Mouse (Mus musculus) forebrain, embryonic 15.5 days (tissue): ENCODE data around the gene Hnrnpul2. TPM values are rescaled to one million over a fixed set of nuclear protein-coding genes. Genes with fewer than 3 reads are reported as not detected.
A peak's percentile ranks its signal among the peaks of the same experiment; 100 is the strongest.
"Not testable (repeated sequence)": the region's sequence is repeated elsewhere in the genome, so short reads cannot be mapped to it uniquely, and the experiment has no call there.

ENCODE experiments used
- ATAC-seq: fragments of 200-750 bp; cut with Nextera tagmentation; replicated peaks from 2 replicates; pipeline ENCODE4 v1.8.0; 2017; ENCODE audit warnings: mild to moderate bottlenecking, moderate TSS enrichment, moderate library complexity
- H3K27ac ChIP-seq: fragments of 300-500 bp; sonication (generic); replicated peaks from 2 replicates; pipeline ENCODE4 v1.5.1; 2015; ENCODE audit warnings: mild to moderate bottlenecking, inconsistent platforms
- H3K27me3 ChIP-seq: fragments of 300-500 bp; sonication (generic); 2 replicates; pipeline ENCODE4 v1.6.1; 2015; ENCODE audit warnings: inconsistent platforms
- H3K36me3 ChIP-seq: fragments of 300-500 bp; sonication (generic); 2 replicates; pipeline ENCODE4 v1.6.1; 2015; ENCODE audit warnings: mild to moderate bottlenecking, inconsistent platforms
- H3K4me1 ChIP-seq: fragments of 300-500 bp; sonication (generic); 2 replicates; pipeline ENCODE4 v1.6.1; 2015; ENCODE audit warnings: inconsistent platforms
- H3K4me2 ChIP-seq: fragments of 300-500 bp; sonication (generic); replicated peaks from 2 replicates; pipeline ENCODE4 v1.6.1; 2015; ENCODE audit warnings: mild to moderate bottlenecking, inconsistent platforms
- H3K4me3 ChIP-seq: fragments of 300-500 bp; sonication (generic); 2 replicates; pipeline ENCODE4 v1.5.1; 2015; ENCODE audit warnings: mild to moderate bottlenecking, inconsistent platforms
- H3K9ac ChIP-seq: fragments of 300-500 bp; sonication (generic); replicated peaks from 2 replicates; pipeline ENCODE4 v1.6.1; 2015; ENCODE audit warnings: mild to moderate bottlenecking, inconsistent platforms
- H3K9me3 ChIP-seq: fragments of 300-500 bp; sonication (generic); 2 replicates; pipeline ENCODE4 v1.6.1; 2016; ENCODE audit warnings: inconsistent platforms
- WGBS: fragments of 180-500 bp; shearing (Covaris S2); methylation state at CpG from one replicate; pipeline ENCODE4 v1.1.7; 2015; ENCODE audit warnings: mixed read lengths; 5-methylcytosine and 5-hydroxymethylcytosine counted together
- polyA plus RNA-seq: library from polyadenylated mRNA; unstranded; fragments of >200 nt; fragmentation: Nextera tagmentation; extraction: Ambion mirVana; gene quantifications from 2 replicates; pipeline ENCODE4 v1.2.1, GENCODE M21; 2015

The Hnrnpul2 gene
- polyA plus RNA-seq, 1 experiment from 2014 or later: 6.1 TPM

GRCm38 (mm10) chr19:8870381-8870780, 50.6 kb downstream of the Hnrnpul2 start:
- H3K4me2 ChIP-seq, H3K9ac ChIP-seq, ATAC-seq, H3K27me3 ChIP-seq, H3K9me3 ChIP-seq, H3K4me3 ChIP-seq, H3K27ac ChIP-seq: not testable (repeated sequence)
- WGBS: 71% methylated on average over 3 of the region's 3 CpGs
- H3K4me1 ChIP-seq: peaks cover 18% of the 10 kb centered on the region
- H3K36me3 ChIP-seq: peaks cover 22% of the 10 kb centered on the region

GRCm38 (mm10) chr19:8870838-8871237, 51.0 kb downstream of the Hnrnpul2 start:
- Histone ChIP-seq H3K4me1 (peaks cover 18% of the 10 kb centered on the region), H3K9ac (peak overlapping the region; percentile 86), H3K4me2 (peak overlapping the region; percentile 91), H3K36me3 (peaks cover 27% of the 10 kb centered on the region), H3K27me3 (no peaks in the 10 kb centered on the region), H3K4me3 (peak overlapping the region; percentile 70), H3K9me3 (no peaks in the 10 kb centered on the region), H3K27ac (peak overlapping the region; percentile 61)
- WGBS: 57% methylated on average over 9 of the region's 9 CpGs
- ATAC-seq: peak; percentile 53

- H3K9me3 ChIP-seq: no peaks in the 10 kb centered on the region
Observed at GRCm38 (mm10) chr19:8871267-8872186, 51.7 kb downstream of the Hnrnpul2 start, which contains the start of gene Ubxn1. Ubxn1 (plus strand) TSS chr19:8871496.

GRCm38 (mm10) chr19:8872266-8872840, 52.5 kb downstream of the Hnrnpul2 start:
- H3K36me3 ChIP-seq: peaks cover 38% of the 10 kb centered on the region
- H3K27me3 ChIP-seq: no peaks in the 10 kb centered on the region
- H3K9ac ChIP-seq: peak overlapping the region; percentile 86
- ATAC-seq: no peak
- peaks cover 18% of the 10 kb centered on the region for H3K4me1 ChIP-seq
- H3K9me3 ChIP-seq: no peaks in the 10 kb centered on the region
- peak overlapping the region; percentile 91 for H3K4me2 ChIP-seq
- H3K4me3 ChIP-seq: peak overlapping the region; percentile 70
- no peak overlapping the region for H3K27ac ChIP-seq
- 82% methylated on average over 10 of the region's 10 CpGs for WGBS

More at GRCm38 (mm10) chr19:8871267-8872186, 51.7 kb downstream of the Hnrnpul2 start, which contains the start of gene Ubxn1:
- Histone ChIP-seq H3K36me3 (peaks cover 32% of the 10 kb centered on the region), H3K4me3 (peak within 1 kb of the TSS; percentile 70), H3K4me1 (peaks cover 18% of the 10 kb centered on the region), H3K27me3 (no peaks in the 10 kb centered on the region), H3K4me2 (peak within 1 kb of the TSS; percentile 91), H3K9ac (peak within 1 kb of the TSS; percentile 86), H3K27ac (peak within 1 kb of the TSS; percentile 66)
- 1% methylated on average over 59 of the region's 59 CpGs for WGBS
- peak; percentile 97 for ATAC-seq

- Histone ChIP-seq H3K4me1 (peaks cover 26% of the 10 kb centered on the region), H3K9me3 (no peaks in the 10 kb centered on the region), H3K36me3 (peaks cover 39% of the 10 kb centered on the region), H3K4me3 (no peak overlapping the region), H3K27me3 (no peaks in the 10 kb centered on the region), H3K4me2 (no peak overlapping the region), H3K27ac (no peak overlapping the region), H3K9ac (no peak overlapping the region)
- WGBS: 97% methylated on average over 7 of the region's 7 CpGs
- ATAC-seq: no peak
Observed at GRCm38 (mm10) chr19:8875031-8875430, 55.2 kb downstream of the Hnrnpul2 start.

- peak within 1 kb of the TSS; percentile 53 for H3K4me3 ChIP-seq
- peak within 1 kb of the TSS; percentile 53 for H3K27ac ChIP-seq
- no peaks in the 10 kb centered on the region for H3K9me3 ChIP-seq
- peak within 1 kb of the TSS; percentile 83 for H3K9ac ChIP-seq
- peak within 1 kb of the TSS; percentile 80 for H3K4me2 ChIP-seq
- H3K36me3 ChIP-seq: peaks cover 16% of the 10 kb centered on the region
- H3K27me3 ChIP-seq: no peaks in the 10 kb centered on the region
- peaks cover 12% of the 10 kb centered on the region for H3K4me1 ChIP-seq
- ATAC-seq: peak; percentile 97
- WGBS: under 1% methylated on average over 42 of the region's 42 CpGs
Observed at GRCm38 (mm10) chr19:8880311-8881033, 60.7 kb downstream of the Hnrnpul2 start, which contains the start of gene Uqcc3. Uqcc3 (minus strand) TSS chr19:8880923.

- Histone ChIP-seq H3K4me2 (peak overlapping the region; percentile 80), H3K27ac (no peak overlapping the region), H3K4me1 (peaks cover 12% of the 10 kb centered on the region), H3K9me3 (no peaks in the 10 kb centered on the region), H3K36me3 (peaks cover 11% of the 10 kb centered on the region), H3K27me3 (no peaks in the 10 kb centered on the region), H3K9ac (peak overlapping the region; percentile 83), H3K4me3 (peak overlapping the region; percentile 53)
- WGBS: 12% methylated on average over 3 of the region's 3 CpGs
- ATAC-seq: peak; percentile 17; the same call in 1 of the 2 replicates
Observed at GRCm38 (mm10) chr19:8881034-8881392, 61.2 kb downstream of the Hnrnpul2 start.

GRCm38 (mm10) chr19:8883616-8884015, 63.8 kb downstream of the Hnrnpul2 start, which contains the start of the genes Lbhd1 and Gm49403:
Lbhd1 (plus strand) TSS chr19:8883732.
Gm49403 (plus strand) TSS chr19:8883930.
- Histone ChIP-seq H3K36me3 (no peaks in the 10 kb centered on the region), H3K27me3 (no peaks in the 10 kb centered on the region), H3K4me1 (peaks cover 24% of the 10 kb centered on the region), H3K9me3 (no peaks in the 10 kb centered on the region), H3K9ac (no peak within 1 kb of the TSS), H3K27ac (no peak within 1 kb of the TSS), H3K4me3 (no peak within 1 kb of the TSS), H3K4me2 (no peak within 1 kb of the TSS)
- WGBS: 79% methylated on average over 3 of the region's 3 CpGs
- no peak for ATAC-seq

Other genes starting within 250 kb of the Hnrnpul2 start
- 5.5 and 6.1 TPM in 2 replicates for gene Slc22a8, start 228.8 kb upstream of the Hnrnpul2 start, polyA plus RNA-seq
- gene Slc22a6, start 202.0 kb upstream of the Hnrnpul2 start, polyA plus RNA-seq: 6.6 and 7.8 TPM in 2 replicates
- 5.1 and 5.4 TPM in 2 replicates for gene Chrm1, start 156.2 kb upstream of the Hnrnpul2 start, polyA plus RNA-seq
- gene Slc3a2, start 96.6 kb upstream of the Hnrnpul2 start, polyA plus RNA-seq: 164 and 171 TPM in 2 replicates
- gene Wdr74, start 84.2 kb upstream of the Hnrnpul2 start, polyA plus RNA-seq: 96.5 and 97.4 TPM in 2 replicates
- 1.5 and 2.5 TPM in 2 replicates for gene 1700092M07Rik, start 79.3 kb upstream of the Hnrnpul2 start, polyA plus RNA-seq
- 130 and 133 TPM in 2 replicates for gene Stx5a, start 78.6 kb upstream of the Hnrnpul2 start, polyA plus RNA-seq
- 187 and 192 TPM in 2 replicates for gene Nxf1, start 62.9 kb upstream of the Hnrnpul2 start, polyA plus RNA-seq
- 249 and 250 TPM in 2 replicates for gene Tmem223, start 49.0 kb upstream of the Hnrnpul2 start, polyA plus RNA-seq
- 27.4 and 33.9 TPM in 2 replicates for gene Tmem179b, start 45.5 kb upstream of the Hnrnpul2 start, polyA plus RNA-seq
- gene Taf6l, start 33.6 kb upstream of the Hnrnpul2 start, polyA plus RNA-seq: 32.2 and 34.1 TPM in 2 replicates
- 162 and 169 TPM in 2 replicates for gene Polr2g, start 21.4 kb upstream of the Hnrnpul2 start, polyA plus RNA-seq
- gene Zbtb3, start 17.5 kb upstream of the Hnrnpul2 start, polyA plus RNA-seq: 8.3 and 9.6 TPM in 2 replicates
- gene Ttc9c, start 677 bp upstream of the Hnrnpul2 start, polyA plus RNA-seq: 68.4 and 72.7 TPM in 2 replicates
- gene AC129217.1, start 9.8 kb downstream of the Hnrnpul2 start, polyA plus RNA-seq: not detected in 2 replicates
- gene Bscl2, start 17.5 kb downstream of the Hnrnpul2 start, polyA plus RNA-seq: 80.7 and 85.2 TPM in 2 replicates
- gene Gng3, start 19.2 kb downstream of the Hnrnpul2 start, polyA plus RNA-seq: 272 and 281 TPM in 2 replicates
- gene Lrrn4cl, start 30.8 kb downstream of the Hnrnpul2 start, polyA plus RNA-seq: 0.53 and 0.60 TPM in 2 replicates
- 178 and 181 TPM in 2 replicates for gene Ubxn1, start 51.5 kb downstream of the Hnrnpul2 start, polyA plus RNA-seq
- 55.4 and 61.8 TPM in 2 replicates for gene Uqcc3, start 60.9 kb downstream of the Hnrnpul2 start, polyA plus RNA-seq
- 59.1 and 74.7 TPM in 2 replicates for gene Lbhd1, start 63.7 kb downstream of the Hnrnpul2 start, polyA plus RNA-seq
- gene Gm49403, start 63.9 kb downstream of the Hnrnpul2 start, polyA plus RNA-seq: not detected in 2 replicates
- gene 1810009A15Rik, start 68.8 kb downstream of the Hnrnpul2 start, polyA plus RNA-seq: 53.9 and 55.0 TPM in 2 replicates
- gene Gm49416, start 68.9 kb downstream of the Hnrnpul2 start, polyA plus RNA-seq: 0.25 TPM in 1 of 2 replicates, not detected in the other
- 42.0 and 43.7 TPM in 2 replicates for gene Ints5, start 73.0 kb downstream of the Hnrnpul2 start, polyA plus RNA-seq
- 88.1 and 89.6 TPM in 2 replicates for gene Ganab, start 78.1 kb downstream of the Hnrnpul2 start, polyA plus RNA-seq
- gene B3gat3, start 100.4 kb downstream of the Hnrnpul2 start, polyA plus RNA-seq: 78.9 and 81.0 TPM in 2 replicates
- gene Rom1, start 109.3 kb downstream of the Hnrnpul2 start, polyA plus RNA-seq: 0.87 and 1.5 TPM in 2 replicates
- gene Eml3, start 109.5 kb downstream of the Hnrnpul2 start, polyA plus RNA-seq: 10.4 and 11.7 TPM in 2 replicates
- 171 and 175 TPM in 2 replicates for gene Mta2, start 121.9 kb downstream of the Hnrnpul2 start, polyA plus RNA-seq
- 34.1 and 34.7 TPM in 2 replicates for gene Tut1, start 133.8 kb downstream of the Hnrnpul2 start, polyA plus RNA-seq
- gene Eef1g, start 147.0 kb downstream of the Hnrnpul2 start, polyA plus RNA-seq: 336 and 348 TPM in 2 replicates
- gene Ahnak, start 169.3 kb downstream of the Hnrnpul2 start, polyA plus RNA-seq: 2.6 and 3.7 TPM in 2 replicates